Mouse (Mus musculus) ES-E14 (cell line): Measurements from ENCODE around the gene Frem3. TPM values are rescaled to one million over a fixed set of nuclear protein-coding genes. Genes with fewer than 3 reads are reported as not detected.
"Not testable (repeated sequence)": the region's sequence is repeated elsewhere in the genome, so short reads cannot be mapped to it uniquely, and the experiment has no call there.

ENCODE experiments used
- DNase-seq: peaks from one replicate; pipeline ENCODE4 v3.0.0-alpha.2; 2013; ENCODE audit warnings: low read depth, low spot score
- H3K27ac ChIP-seq: 2 replicates; pipeline ENCODE4 v1.5.1; 2012; ENCODE audit warnings: low read depth, mild to moderate bottlenecking, low read length, moderate library complexity, mixed read lengths; ENCODE audit not compliant: poor library complexity, insufficient read depth, severe bottlenecking
- H3K36me3 ChIP-seq: 2 replicates; pipeline ENCODE4 v1.6.1; 2012; ENCODE audit warnings: mild to moderate bottlenecking, low read length, moderate library complexity, mixed read lengths; ENCODE audit not compliant: control insufficient read depth, poor library complexity, insufficient read depth, severe bottlenecking
- H3K4me1 ChIP-seq, 2 experiments: fragments of 150-350 bp in 1 of 2; sonication (generic) in 1 of 2; 2 replicates each; pipeline ENCODE4 v1.6.1; 2012; ENCODE audit warnings: low read length in 2 of 2, mild to moderate bottlenecking in 1 of 2, mixed read lengths in 1 of 2; ENCODE audit not compliant: control insufficient read depth in 2 of 2, insufficient read depth in 2 of 2, poor library complexity in 1 of 2
- H3K4me3 ChIP-seq, 2 experiments: fragments of 150-350 bp in 1 of 2; sonication (generic) in 1 of 2; 2 replicates each; pipeline ENCODE4 v1.5.1; 2012; ENCODE audit warnings: low read length in 2 of 2, low read depth in 1 of 2, mild to moderate bottlenecking in 1 of 2, mixed read lengths in 1 of 2; ENCODE audit not compliant: insufficient read depth in 1 of 2, poor library complexity in 1 of 2, severe bottlenecking in 1 of 2
- H3K9ac ChIP-seq: 2 replicates; pipeline ENCODE4 v1.6.1; 2012; ENCODE audit warnings: low read depth, mild to moderate bottlenecking, low read length, mixed read lengths; ENCODE audit not compliant: poor library complexity, insufficient read depth, severe bottlenecking
- H3K9me3 ChIP-seq: fragments of 150-350 bp; sonication (generic); 2 replicates; pipeline ENCODE4 v1.6.1; 2012; ENCODE audit warnings: low read depth, mild to moderate bottlenecking, low read length; ENCODE audit not compliant: control insufficient read depth, insufficient read depth
- CHD2 ChIP-seq: IDR thresholded peaks from 2 replicates; pipeline ENCODE4 v1.6.1; 2014; ENCODE audit warnings: mild to moderate bottlenecking, low read depth, low read length, inconsistent platforms
- HCFC1 ChIP-seq: IDR thresholded peaks from 2 replicates; pipeline ENCODE4 v1.6.1; 2012; ENCODE audit warnings: low read length, inconsistent platforms, borderline replicate concordance; ENCODE audit not compliant: insufficient read depth
- ZC3H11A ChIP-seq: IDR thresholded peaks from 2 replicates; pipeline ENCODE4 v1.6.1; 2012; ENCODE audit warnings: low read depth, mild to moderate bottlenecking, inconsistent platforms, low read length, borderline replicate concordance
- ZNF384 ChIP-seq: IDR thresholded peaks from 2 replicates; pipeline ENCODE4 v1.6.1; 2012; ENCODE audit warnings: low read depth, low read length, inconsistent platforms
- in situ Hi-C, 2 experiments: fragments of 600-800 bp; cut with MboI; formaldehyde crosslinking; loops; one replicate each; pipeline ENCODE4 v1.15.1; 2025; ENCODE audit warnings: low sequenced_read_pairs in 2 of 2, inconsistent platforms in 1 of 2; ENCODE audit not compliant: unreplicated experiment in 2 of 2
- total RNA-seq: library from RNA; depleted of rRNA; stranded (reverse); fragments of 300-350 nt; gene quantifications from 2 replicates; pipeline ENCODE4 v1.2.3, GENCODE M21; 2012; rRNA removed

Frem3 gene
- total RNA-seq, 1 experiment: not detected

- not testable (repeated sequence) for H3K36me3 ChIP-seq, H3K9me3 ChIP-seq, H3K4me1 ChIP-seq
- Histone ChIP-seq H3K4me3 (peak within 1 kb of the TSS; percentile 79 to 92), H3K27ac (peak within 1 kb of the TSS; percentile 80), H3K9ac (peak within 1 kb of the TSS; percentile 83)
- in situ Hi-C loops: loop anchor here in 1 of 2 experiments (25.0 kb wide), 1 partner anchor 1052 kb away; no protein-coding TSS in a partner anchor
- DNase-seq: peak; percentile 76
- TF ChIP-seq HCFC1: peak; percentile 45; the same call in 1 of the 2 replicates
- peak; percentile 87 for TF ChIP-seq CHD2
These were observed 128.5 kb downstream of the Frem3 start, which contains the start of gene Smarca5 for GRCm38 (mm10) chr8:80739155-80739924. Smarca5 (minus strand) TSS chr8:80739497.

GRCm38 (mm10) chr8:80739932-80740331, 129.1 kb downstream of the Frem3 start:
- Histone ChIP-seq H3K36me3 (peaks cover 6% of the 10 kb centered on the region), H3K9ac (peak overlapping the region; percentile 75), H3K4me1 (peaks cover 2 to 6% of the 10 kb centered on the region in 2 experiments; a peak in 3 of 4 replicates), H3K27ac (peak overlapping the region; percentile 45), H3K9me3 (no peaks in the 10 kb centered on the region), H3K4me3 (peak overlapping the region; percentile 79 to 92)
- in situ Hi-C loops: loop anchor here (10.0 to 25.0 kb wide), 2 partner anchors 255 to 1053 kb away; no protein-coding TSS in a partner anchor
- DNase-seq: no peak
- TF ChIP-seq ZNF384 (no peak), ZC3H11A (no peak), CHD2 (no peak), HCFC1 (no peak)

Other genes starting within 250 kb of the Frem3 start
- gene Gypa, start 117.3 kb upstream of the Frem3 start, total RNA-seq: 0.09 and 0.21 TPM in 2 replicates
- 67.9 and 103 TPM in 2 replicates for gene Smarca5, start 128.4 kb downstream of the Frem3 start, total RNA-seq